Mouse (Mus musculus) hindbrain, embryonic 12.5 days (tissue): ENCODE results near the gene Zfp553. TPM values are rescaled to one million over a fixed set of nuclear protein-coding genes. Genes with fewer than 3 reads are reported as not detected.

Experiments used
- ATAC-seq: fragments of 200-750 bp; cut with Nextera tagmentation; 2 replicates; pipeline ENCODE4 v1.8.0; 2017; ENCODE audit warnings: moderate TSS enrichment; ENCODE audit not compliant: low FRiP score
- H3K27ac ChIP-seq: fragments of 300-500 bp; sonication (generic); 2 replicates; pipeline ENCODE4 v1.5.1; 2016; ENCODE audit warnings: mild to moderate bottlenecking
- H3K27me3 ChIP-seq: fragments of 300-500 bp; sonication (generic); 2 replicates; pipeline ENCODE4 v1.6.1; 2016; ENCODE audit warnings: mild to moderate bottlenecking
- H3K36me3 ChIP-seq: fragments of 300-500 bp; sonication (generic); 2 replicates; pipeline ENCODE4 v1.6.1; 2016; ENCODE audit warnings: mild to moderate bottlenecking
- H3K4me1 ChIP-seq: fragments of 300-500 bp; sonication (generic); 2 replicates; pipeline ENCODE4 v1.6.1; 2016
- H3K4me2 ChIP-seq: fragments of 300-500 bp; sonication (generic); replicated peaks from 2 replicates; pipeline ENCODE4 v1.6.1; 2016; ENCODE audit warnings: mild to moderate bottlenecking
- H3K4me3 ChIP-seq: fragments of 300-500 bp; sonication (generic); 2 replicates; pipeline ENCODE4 v1.5.1; 2016; ENCODE audit warnings: mild to moderate bottlenecking
- H3K9ac ChIP-seq: fragments of 300-500 bp; sonication (generic); 2 replicates; pipeline ENCODE4 v1.6.1; 2016; ENCODE audit warnings: mild to moderate bottlenecking, moderate library complexity
- H3K9me3 ChIP-seq: fragments of 300-500 bp; sonication (generic); replicated peaks from 2 replicates; pipeline ENCODE4 v1.6.1; 2016; ENCODE audit warnings: mild to moderate bottlenecking
- WGBS: fragments of 180-500 bp; shearing (Covaris S2); methylation state at CpG from one replicate; pipeline ENCODE4 v1.1.7; 2016; 5-methylcytosine and 5-hydroxymethylcytosine counted together
- polyA plus RNA-seq: library from polyadenylated mRNA; unstranded; fragments of >200 nt; fragmentation: Nextera tagmentation; extraction: Ambion mirVana; gene quantifications from 2 replicates; pipeline ENCODE4 v1.2.1, GENCODE M21; 2016

The Zfp553 gene
- polyA plus RNA-seq, 1 experiment from 2014 or later: 67.9 TPM

DNA sequence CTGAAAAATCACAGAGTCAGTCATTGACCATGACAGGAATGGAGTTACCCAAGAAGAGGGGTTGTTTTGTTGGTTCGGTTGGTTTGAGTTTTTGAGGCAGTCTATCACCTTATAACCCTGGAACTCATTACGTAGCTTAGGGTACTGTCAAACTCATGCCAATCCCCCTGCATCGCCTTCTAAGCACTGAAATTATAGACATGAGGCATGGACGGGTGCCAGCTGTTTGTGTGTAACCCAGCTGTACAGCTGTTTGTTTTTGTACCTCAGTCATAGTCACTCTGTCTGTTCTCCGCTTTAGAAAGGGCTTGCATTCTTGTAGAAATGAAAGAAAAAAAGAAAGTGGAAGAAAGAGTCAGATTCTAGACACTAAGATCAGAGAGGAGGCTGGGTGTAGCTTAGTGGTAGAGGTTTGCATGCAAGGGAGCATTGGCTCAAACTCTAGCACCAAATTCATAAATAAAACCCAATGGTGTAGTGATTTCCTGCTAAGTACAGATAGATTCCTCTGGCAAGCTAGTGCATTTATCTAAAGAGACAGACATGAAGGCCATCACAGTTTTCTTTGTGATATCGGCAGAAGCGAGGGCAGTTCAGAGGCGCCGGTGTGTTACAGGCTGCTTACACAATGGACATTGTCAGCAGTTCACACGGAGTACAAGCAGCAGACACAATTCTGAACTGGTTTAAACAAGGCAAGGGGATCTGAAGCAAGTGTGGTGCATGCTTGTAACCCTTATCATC, 29.5 kb downstream of the Zfp553 start:
- Histone ChIP-seq H3K4me1 (peaks cover 17% of the 10 kb centered on the region), H3K9me3 (no peaks in the 10 kb centered on the region), H3K27me3 (no peaks in the 10 kb centered on the region), H3K4me3 (no peak overlapping the region), H3K9ac (no peak overlapping the region), H3K4me2 (no peak overlapping the region), H3K27ac (no peak overlapping the region), H3K36me3 (no peaks in the 10 kb centered on the region; the same call in 1 of the 2 replicates)
- WGBS: 82% methylated on average over 10 of the region's 10 CpGs
- no peak for ATAC-seq

DNA sequence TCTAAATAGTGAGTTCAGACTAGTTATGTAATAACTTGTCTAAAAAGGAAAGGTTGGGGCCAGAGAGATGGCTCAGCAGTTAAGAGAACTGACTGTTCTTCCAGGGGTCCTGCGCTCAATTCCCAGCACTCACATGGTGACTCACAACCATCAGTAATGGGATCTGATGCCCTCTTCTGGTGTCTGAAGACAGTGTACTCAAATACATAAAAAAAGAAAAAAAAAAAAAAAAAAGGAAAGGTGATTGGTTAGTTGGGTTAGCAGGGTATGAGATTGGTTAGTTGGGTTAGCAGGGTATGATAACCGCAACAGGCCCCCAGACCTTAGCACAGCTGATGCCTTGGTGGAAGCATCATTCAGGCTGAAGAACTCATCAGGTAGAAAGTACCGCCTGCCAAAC, 30.7 kb downstream of the Zfp553 start:
- no peak for ATAC-seq
- 88% methylated on average over 3 of the region's 3 CpGs for WGBS
- H3K36me3 ChIP-seq: no peaks in the 10 kb centered on the region
- H3K27ac ChIP-seq: no peak overlapping the region
- no peak overlapping the region for H3K4me2 ChIP-seq
- no peaks in the 10 kb centered on the region for H3K9me3 ChIP-seq
- H3K4me1 ChIP-seq: peaks cover 17% of the 10 kb centered on the region
- H3K4me3 ChIP-seq: no peak overlapping the region
- H3K9ac ChIP-seq: no peak overlapping the region
- no peaks in the 10 kb centered on the region for H3K27me3 ChIP-seq

DNA sequence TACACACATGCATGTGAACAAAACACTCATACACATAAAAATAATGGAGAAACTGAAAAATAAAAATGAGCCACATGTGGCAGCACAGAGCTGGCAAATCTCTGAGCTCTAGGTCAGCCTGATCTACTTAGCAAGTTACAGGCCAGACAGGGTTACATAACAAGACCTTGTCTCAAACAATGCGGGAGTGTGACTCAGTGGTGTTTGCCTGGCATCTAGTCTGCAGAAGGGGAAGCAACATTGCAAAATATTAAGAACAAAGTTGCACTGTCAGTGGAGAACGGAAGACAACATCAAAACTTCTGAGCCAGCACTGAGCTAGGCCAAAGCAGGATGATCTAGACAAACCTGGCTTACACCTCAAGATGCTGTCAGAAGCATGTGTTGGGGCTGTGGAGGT, 37.4 kb downstream of the Zfp553 start:
- Histone ChIP-seq H3K4me1 (peaks cover 18% of the 10 kb centered on the region), H3K9me3 (no peaks in the 10 kb centered on the region), H3K27ac (no peak overlapping the region), H3K27me3 (no peaks in the 10 kb centered on the region), H3K9ac (no peak overlapping the region), H3K4me2 (no peak overlapping the region), H3K4me3 (no peak overlapping the region), H3K36me3 (peaks cover 18% of the 10 kb centered on the region)
- ATAC-seq: no peak
- WGBS: 91% methylated on average over 2 of the region's 2 CpGs

DNA sequence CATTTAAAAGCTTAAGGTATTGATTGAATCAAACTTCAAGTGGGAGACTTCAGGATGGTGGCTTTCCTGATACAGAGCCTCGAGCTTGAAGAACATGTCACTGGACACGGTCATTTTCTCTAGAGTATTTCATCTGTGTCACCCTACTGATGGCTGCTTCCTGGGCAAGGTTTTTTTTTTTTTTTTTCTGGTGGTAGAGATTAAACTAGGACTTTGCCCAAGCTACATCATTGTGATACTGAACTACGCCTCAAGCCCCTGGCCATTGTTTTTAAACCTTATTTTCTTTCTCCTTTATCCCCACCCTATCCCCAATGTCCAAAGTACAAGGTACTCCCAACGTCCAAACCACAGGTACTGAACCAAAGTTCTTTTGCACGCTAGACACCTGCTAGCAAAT, 37.8 kb downstream of the Zfp553 start:
- no peaks in the 10 kb centered on the region for H3K9me3 ChIP-seq
- 91% methylated on average over 5 of the region's 5 CpGs for WGBS
- no peak overlapping the region for H3K27ac ChIP-seq
- H3K4me1 ChIP-seq: peaks cover 18% of the 10 kb centered on the region
- no peak overlapping the region for H3K9ac ChIP-seq
- no peak overlapping the region for H3K4me3 ChIP-seq
- H3K4me2 ChIP-seq: no peak overlapping the region
- H3K27me3 ChIP-seq: no peaks in the 10 kb centered on the region
- ATAC-seq: no peak
- peaks cover 18% of the 10 kb centered on the region for H3K36me3 ChIP-seq

GRCm38 (mm10) chr7:127271093-127271492, 38.2 kb downstream of the Zfp553 start:
- 95% methylated on average over 4 of the region's 4 CpGs for WGBS
- no peak overlapping the region for H3K9ac ChIP-seq
- H3K4me2 ChIP-seq: no peak overlapping the region

DNA sequence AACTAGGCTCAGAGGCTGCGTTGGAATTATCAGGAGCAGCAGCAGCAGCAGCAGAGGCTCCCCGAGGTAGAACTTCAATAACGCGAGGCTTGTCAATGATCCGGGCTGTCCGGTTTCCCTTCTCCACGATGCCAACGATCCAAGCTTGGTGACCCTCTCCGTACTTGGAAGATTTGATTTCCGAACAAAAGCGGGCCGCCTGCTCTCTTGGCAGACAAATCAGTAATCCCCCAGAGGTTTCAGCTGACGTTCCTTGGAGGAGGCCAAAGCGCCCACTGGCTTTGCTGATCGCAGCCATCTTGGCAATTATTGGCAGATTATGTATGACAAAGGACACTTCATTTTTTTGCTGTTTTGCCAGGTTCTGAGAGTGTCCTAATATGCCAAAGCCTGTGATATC, 39.7 kb downstream of the Zfp553 start:
- no peaks in the 10 kb centered on the region for H3K9me3 ChIP-seq
- H3K27me3 ChIP-seq: no peaks in the 10 kb centered on the region
- peak overlapping the region; percentile 76 for H3K4me3 ChIP-seq
- H3K9ac ChIP-seq: no peak overlapping the region
- no peak overlapping the region for H3K27ac ChIP-seq
- 93% methylated on average over 15 of the region's 15 CpGs for WGBS
- H3K4me1 ChIP-seq: peaks cover 18% of the 10 kb centered on the region
- ATAC-seq: no peak
- peaks cover 18% of the 10 kb centered on the region for H3K36me3 ChIP-seq
- peak overlapping the region; percentile 94 for H3K4me2 ChIP-seq

More at GRCm38 (mm10) chr7:127271093-127271492, 38.2 kb downstream of the Zfp553 start:
- H3K9me3 ChIP-seq: no peaks in the 10 kb centered on the region
- H3K4me1 ChIP-seq: peaks cover 18% of the 10 kb centered on the region
- peaks cover 18% of the 10 kb centered on the region for H3K36me3 ChIP-seq
- H3K27me3 ChIP-seq: no peaks in the 10 kb centered on the region
- H3K27ac ChIP-seq: no peak overlapping the region
- H3K4me3 ChIP-seq: no peak overlapping the region
- ATAC-seq: no peak

GRCm38 (mm10) chr7:127273118-127273923, 40.5 kb downstream of the Zfp553 start:
- peak; percentile 66 for ATAC-seq
- 14% methylated on average over 50 of the region's 50 CpGs for WGBS
- peak overlapping the region; percentile 82 for H3K9ac ChIP-seq

GRCm38 (mm10) chr7:127273925-127274789, 41.3 kb downstream of the Zfp553 start, which contains the start of gene Sephs2:
TSS of gene Sephs2 (minus strand) at chr7:127274055.
- peak within 1 kb of the TSS; percentile 82 for H3K27ac ChIP-seq
- peak; percentile 88 for ATAC-seq
- no peaks in the 10 kb centered on the region for H3K9me3 ChIP-seq
- H3K36me3 ChIP-seq: peaks cover 16% of the 10 kb centered on the region
- no peaks in the 10 kb centered on the region for H3K27me3 ChIP-seq
- 3% methylated on average over 39 of the region's 39 CpGs for WGBS
- peak within 1 kb of the TSS; percentile 76 for H3K4me3 ChIP-seq
- peak within 1 kb of the TSS; percentile 94 for H3K4me2 ChIP-seq
- H3K9ac ChIP-seq: peak within 1 kb of the TSS; percentile 82
- H3K4me1 ChIP-seq: peaks cover 18% of the 10 kb centered on the region

More at GRCm38 (mm10) chr7:127273118-127273923, 40.5 kb downstream of the Zfp553 start:
- Histone ChIP-seq H3K27ac (peak overlapping the region; percentile 82), H3K27me3 (no peaks in the 10 kb centered on the region), H3K4me1 (peaks cover 18% of the 10 kb centered on the region), H3K36me3 (peaks cover 18% of the 10 kb centered on the region), H3K4me3 (peak overlapping the region; percentile 76), H3K4me2 (peak overlapping the region; percentile 94), H3K9me3 (no peaks in the 10 kb centered on the region)

DNA sequence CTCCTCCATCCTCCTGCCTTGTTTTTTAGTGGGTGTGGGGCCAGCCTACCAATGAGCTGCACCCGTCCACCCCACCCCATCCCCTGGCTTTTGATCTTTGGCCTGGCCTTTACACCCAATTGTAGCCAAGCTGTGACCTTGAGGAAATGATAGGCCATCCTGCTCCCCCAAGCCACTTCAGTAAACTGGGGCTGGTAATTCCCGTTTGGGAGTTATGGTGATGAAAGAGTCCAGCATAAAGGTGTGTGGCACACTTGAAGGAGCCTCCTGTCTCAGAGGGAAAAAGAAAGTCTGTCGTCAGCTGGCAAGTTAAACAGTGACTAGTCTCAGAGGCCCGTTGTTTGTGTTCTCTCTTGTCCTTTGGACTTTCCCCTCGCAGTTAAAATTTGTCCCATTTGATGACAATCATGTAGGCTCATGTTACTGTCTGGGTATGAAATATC, 43.7 kb downstream of the Zfp553 start:
- 0 out of 2 replicates have a peak, but pooled peaks cover 3% of the 10 kb centered on the region for H3K36me3 ChIP-seq
- ATAC-seq: no peak
- H3K9me3 ChIP-seq: no peaks in the 10 kb centered on the region
- no peaks in the 10 kb centered on the region for H3K27me3 ChIP-seq
- no peak overlapping the region for H3K27ac ChIP-seq
- H3K4me1 ChIP-seq: peaks cover 15% of the 10 kb centered on the region
- H3K4me2 ChIP-seq: no peak overlapping the region
- no peak overlapping the region for H3K4me3 ChIP-seq
- no peak overlapping the region for H3K9ac ChIP-seq
- 67% methylated on average over 5 of the region's 5 CpGs for WGBS

DNA sequence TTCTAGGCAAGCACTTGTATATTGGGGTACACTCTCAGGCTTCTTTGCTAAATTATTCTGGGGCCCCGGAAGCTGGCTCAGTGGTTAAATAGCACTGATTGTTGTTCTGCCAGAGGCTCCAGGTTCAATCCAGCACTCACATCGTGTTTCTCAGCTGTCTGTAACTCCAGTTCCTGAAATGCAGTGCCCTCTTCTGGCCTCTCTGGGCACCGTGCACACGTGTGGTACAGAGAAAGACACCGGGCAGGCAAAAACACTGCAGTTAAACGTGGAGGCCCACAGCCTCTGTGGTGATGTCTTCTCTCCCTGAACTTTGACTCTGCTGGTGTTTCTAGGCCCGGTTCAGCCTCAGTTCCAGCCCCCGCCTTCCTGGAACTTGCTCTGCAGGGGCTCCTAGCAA, 45.5 kb downstream of the Zfp553 start:
- no peak overlapping the region for H3K4me3 ChIP-seq
- H3K27ac ChIP-seq: no peak overlapping the region
- no peaks in the 10 kb centered on the region for H3K36me3 ChIP-seq
- H3K9me3 ChIP-seq: no peaks in the 10 kb centered on the region
- no peak for ATAC-seq
- no peaks in the 10 kb centered on the region; the same call in 1 of the 2 replicates for H3K27me3 ChIP-seq
- H3K4me2 ChIP-seq: no peak overlapping the region
- H3K9ac ChIP-seq: no peak overlapping the region
- H3K4me1 ChIP-seq: peaks cover 4% of the 10 kb centered on the region
- WGBS: 20% methylated on average over 8 of the region's 8 CpGs

DNA sequence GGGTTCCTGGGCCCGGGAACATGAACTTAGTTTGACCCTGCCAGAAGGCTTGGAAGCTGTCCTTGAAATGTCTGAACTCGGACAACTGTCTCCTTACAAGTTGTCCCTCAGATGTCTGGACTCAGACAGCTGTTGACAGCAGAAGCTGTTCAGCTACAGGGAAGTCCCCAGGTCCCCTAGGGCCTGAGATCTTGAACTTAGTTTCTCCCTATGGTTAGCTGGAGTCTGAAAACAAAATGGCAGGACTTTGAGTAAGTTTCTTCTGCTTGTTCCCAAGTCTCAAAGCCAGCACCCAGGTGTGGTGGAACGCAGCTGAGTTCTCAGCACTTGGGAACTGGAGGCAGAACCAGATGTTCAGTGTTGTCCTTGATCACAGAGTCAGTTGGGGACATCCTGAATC, 47.2 kb downstream of the Zfp553 start:
- no peaks in the 10 kb centered on the region for H3K4me1 ChIP-seq
- ATAC-seq: no peak
- WGBS: 79% methylated on average over 3 of the region's 3 CpGs
- no peaks in the 10 kb centered on the region for H3K36me3 ChIP-seq
- no peak overlapping the region for H3K4me3 ChIP-seq
- no peaks in the 10 kb centered on the region for H3K9me3 ChIP-seq
- no peak overlapping the region for H3K9ac ChIP-seq
- no peak overlapping the region for H3K27ac ChIP-seq
- no peak overlapping the region for H3K4me2 ChIP-seq
- no peaks in the 10 kb centered on the region; the same call in 1 of the 2 replicates for H3K27me3 ChIP-seq
